Mouse (Mus musculus): ENCODE results near the gene Tent4b. TPM values are rescaled to one million over a fixed set of nuclear protein-coding genes. Genes with fewer than 3 reads are reported as not detected.

Gene Tent4b
- total and polyA plus RNA-seq, 2 experiments from 2014 or later: 8.9 to 34.9 TPM

- ATAC-seq (ENCODE audit: low FRiP score): no peak
- H3K9me3 ChIP-seq (ENCODE audit: low read length): no peaks in the 10 kb centered on the region
- TF ChIP-seq CTCF (IDR thresholded peaks at IDR 0.05): peak; percentile 47; the same call in 1 of the 2 replicates
- H3K27ac ChIP-seq (ENCODE audit: low read depth, low read length): no peak overlapping the region
- H3K36me3 ChIP-seq (ENCODE audit: insufficient read depth, low read length): no peaks in the 10 kb centered on the region
- H3K4me2 ChIP-seq (ENCODE audit: low read depth, low read length, poor library complexity, severe bottlenecking): no peak overlapping the region
- 75% methylated on average over 14 of the region's 14 CpGs for WGBS
- H3K4me3 ChIP-seq (ENCODE audit: low read depth, low read length): no peak overlapping the region
- no peak for DNase-seq (ENCODE audit: low spot score)
- H3K27me3 ChIP-seq (ENCODE audit: insufficient read depth, low read length): no peaks in the 10 kb centered on the region
- no peaks in the 10 kb centered on the region for H3K4me1 ChIP-seq (ENCODE audit: insufficient read depth, low read length)
- no peak overlapping the region for H3K9ac ChIP-seq (replicated peaks; ENCODE audit: low read length, poor library complexity, severe bottlenecking)
These were observed 107.5 kb downstream of the Tent4b start for GRCm38 (mm10) chr8:88306511-88306910.

- Histone ChIP-seq H3K4me1 (ENCODE audit: insufficient read depth, low read length) (no peaks in the 10 kb centered on the region), H3K27ac (ENCODE audit: low read depth, low read length) (no peak overlapping the region), H3K4me2 (ENCODE audit: low read depth, low read length, poor library complexity, severe bottlenecking) (no peak overlapping the region), H3K9me3 (ENCODE audit: low read length) (no peaks in the 10 kb centered on the region), H3K27me3 (ENCODE audit: insufficient read depth, low read length) (no peaks in the 10 kb centered on the region), H3K9ac (replicated peaks; ENCODE audit: low read length, poor library complexity, severe bottlenecking) (no peak overlapping the region), H3K4me3 (ENCODE audit: low read depth, low read length) (no peak overlapping the region), H3K36me3 (ENCODE audit: insufficient read depth, low read length) (no peaks in the 10 kb centered on the region)
- TF ChIP-seq CTCF (IDR thresholded peaks at IDR 0.05): no peak
- DNase-seq (ENCODE audit: low spot score) (no peak), ATAC-seq (ENCODE audit: low FRiP score) (no peak)
- 80% methylated on average over 4 of the region's 4 CpGs for WGBS
These were observed 108.7 kb downstream of the Tent4b start for GRCm38 (mm10) chr8:88307736-88308135.

Other genes starting within 250 kb of the Tent4b start
- gene Zfp423, start 239.6 kb upstream of the Tent4b start, total RNA-seq (2014; rRNA removed): 53.6 and 57.5 TPM in 2 replicates
- gene Zfp423, start 239.6 kb upstream of the Tent4b start, polyA plus RNA-seq (2015; fragmentation: Nextera tagmentation; extraction: Ambion mirVana): 17.9 and 22.9 TPM in 2 replicates
- 24.8 and 33.1 TPM in 2 replicates for gene Cnep1r1, start 80.4 kb upstream of the Tent4b start, total RNA-seq (2014; rRNA removed)
- 22.2 and 22.3 TPM in 2 replicates for gene Cnep1r1, start 80.4 kb upstream of the Tent4b start, polyA plus RNA-seq (2015; fragmentation: Nextera tagmentation; extraction: Ambion mirVana)
- gene Heatr3, start 61.4 kb upstream of the Tent4b start, total RNA-seq (2014; rRNA removed): 38.0 and 43.4 TPM in 2 replicates
- 26.9 and 27.7 TPM in 2 replicates for gene Heatr3, start 61.4 kb upstream of the Tent4b start, polyA plus RNA-seq (2015; fragmentation: Nextera tagmentation; extraction: Ambion mirVana)
- gene Adcy7, start 73.2 kb downstream of the Tent4b start, total RNA-seq (2014; rRNA removed): 21.4 and 23.3 TPM in 2 replicates
- gene Adcy7, start 73.2 kb downstream of the Tent4b start, polyA plus RNA-seq (2015; fragmentation: Nextera tagmentation; extraction: Ambion mirVana): 11.1 and 11.9 TPM in 2 replicates
- gene Brd7, start 163.0 kb downstream of the Tent4b start, total RNA-seq (2014; rRNA removed): 29.7 and 35.6 TPM in 2 replicates
- 55.0 and 60.7 TPM in 2 replicates for gene Brd7, start 163.0 kb downstream of the Tent4b start, polyA plus RNA-seq (2015; fragmentation: Nextera tagmentation; extraction: Ambion mirVana)